Mouse (Mus musculus): ENCODE results near the gene Fat1. TPM values are rescaled to one million over a fixed set of nuclear protein-coding genes. Genes with fewer than 3 reads are reported as not detected.

Gene Fat1
- polyA plus RNA-seq (2012; rRNA removed) = 9.1 and 10.4 TPM in 2 replicates

DNA sequence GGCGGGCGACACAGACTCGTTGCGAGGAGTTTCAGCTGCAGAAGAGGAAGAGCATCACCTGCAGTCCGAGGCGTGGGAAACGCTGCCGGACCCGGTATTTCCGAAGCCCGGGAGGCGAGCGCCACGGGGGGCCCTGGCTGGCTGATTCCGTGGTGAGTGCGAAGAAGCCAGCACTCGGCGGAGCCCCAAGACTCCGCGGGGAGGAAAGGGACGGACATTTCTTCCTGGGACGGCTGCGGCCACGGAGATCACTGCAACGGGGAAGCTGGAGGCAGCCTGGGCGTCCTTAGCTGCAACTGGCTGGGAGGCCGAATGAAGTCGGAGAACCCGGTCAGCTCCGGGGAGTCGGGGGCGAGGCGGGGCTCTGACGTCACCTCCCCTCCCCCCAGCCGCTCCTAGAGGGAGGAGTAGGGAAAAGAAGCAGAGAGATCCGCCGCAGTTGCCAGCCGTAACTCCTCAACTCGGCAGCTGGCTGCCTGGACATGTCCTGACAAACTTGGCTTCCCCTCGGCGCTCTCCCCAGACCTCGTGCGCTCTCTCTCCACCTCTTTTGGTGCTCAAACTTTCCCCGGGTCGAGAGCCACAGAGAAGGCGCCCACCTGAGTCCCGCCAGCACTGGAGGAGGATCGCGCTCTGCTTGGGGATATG lies at the start of gene Fat1:
Gene Fat1 (plus strand): TSS at position 598 of the 648 bp plus-strand sequence.
- Histone ChIP-seq H3K4me1 (ENCODE audit: control insufficient read depth, insufficient read depth, low read length) (peaks cover 7% of the 10 kb centered on the region), H3K36me3 (ENCODE audit: control insufficient read depth, insufficient read depth, low read length) (no peaks in the 10 kb centered on the region), H3K27ac (ENCODE audit: control insufficient read depth, insufficient read depth, low read depth, low read length) (peak within 1 kb of the TSS; percentile 56), H3K27me3 (ENCODE audit: control insufficient read depth, insufficient read depth, low read length) (no peaks in the 10 kb centered on the region), H3K4me3 (ENCODE audit: control insufficient read depth, low read depth, low read length) (peak within 1 kb of the TSS; percentile 86)
- TF ChIP-seq POLR2A (IDR thresholded peaks at IDR 0.05; ENCODE audit: control insufficient read depth, low read depth, low read length) (0 out of 2 replicates have a peak, but pooled peaks have one; percentile 45), CTCF (IDR thresholded peaks at IDR 0.05; ENCODE audit: control insufficient read depth, insufficient read depth, insufficient replicate concordance, low read depth, low read length) (no peak)

DNA sequence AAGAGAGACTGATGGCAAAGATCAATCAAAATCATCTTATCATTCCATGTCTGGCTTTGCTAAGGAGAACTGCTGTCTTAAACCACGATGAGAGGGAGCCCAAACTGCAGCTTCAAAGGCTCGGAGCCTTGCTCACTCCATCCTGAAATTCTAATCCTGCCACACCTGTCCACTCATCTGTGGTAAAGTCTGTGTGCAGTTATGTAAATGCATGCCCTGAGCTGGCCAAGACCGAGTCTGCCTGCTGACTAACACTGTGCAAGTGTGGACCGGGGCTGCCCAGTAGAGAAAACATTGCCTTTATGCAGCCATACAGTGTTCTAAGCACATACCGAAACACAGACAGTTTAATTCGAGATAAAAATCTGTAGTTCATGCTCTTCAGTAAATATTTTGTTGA lies 40.6 kb upstream of the Fat1 start:
- no peaks in the 10 kb centered on the region for H3K27me3 ChIP-seq (ENCODE audit: control insufficient read depth, insufficient read depth, low read length)
- no peaks in the 10 kb centered on the region for H3K4me1 ChIP-seq (ENCODE audit: control insufficient read depth, insufficient read depth, low read length)
- TF ChIP-seq POLR2A (IDR thresholded peaks at IDR 0.05; ENCODE audit: control insufficient read depth, low read depth, low read length) = no peak
- TF ChIP-seq CTCF (IDR thresholded peaks at IDR 0.05; ENCODE audit: control insufficient read depth, insufficient read depth, insufficient replicate concordance, low read depth, low read length) = no peak
- H3K27ac ChIP-seq (ENCODE audit: control insufficient read depth, insufficient read depth, low read depth, low read length) = no peak overlapping the region
- H3K4me3 ChIP-seq (ENCODE audit: control insufficient read depth, low read depth, low read length) = no peak overlapping the region
- no peaks in the 10 kb centered on the region for H3K36me3 ChIP-seq (ENCODE audit: control insufficient read depth, insufficient read depth, low read length)

DNA sequence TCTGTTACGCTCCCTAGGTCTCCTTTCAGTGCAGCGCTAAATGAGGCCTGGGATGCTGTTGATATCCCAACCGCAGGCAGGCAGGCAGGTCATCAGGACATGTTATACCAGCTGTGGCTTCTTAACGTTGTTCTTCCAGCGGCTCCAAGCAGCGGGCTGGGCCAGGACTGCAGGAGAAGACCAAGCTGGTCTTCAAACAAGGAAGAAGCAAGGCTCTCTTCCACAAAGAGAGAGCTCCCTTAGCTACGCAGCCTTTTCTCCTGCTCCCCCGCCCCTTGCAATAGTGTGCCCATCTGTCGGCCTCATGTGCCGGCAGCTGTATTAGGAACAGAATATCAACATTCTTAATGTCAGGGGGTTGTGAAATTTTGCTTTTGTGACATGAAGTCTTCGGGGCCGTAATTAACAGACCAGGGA lies 35.7 kb upstream of the Fat1 start:
- Histone ChIP-seq H3K36me3 (ENCODE audit: control insufficient read depth, insufficient read depth, low read length) (no peaks in the 10 kb centered on the region), H3K27ac (ENCODE audit: control insufficient read depth, insufficient read depth, low read depth, low read length) (no peak overlapping the region), H3K4me1 (ENCODE audit: control insufficient read depth, insufficient read depth, low read length) (no peaks in the 10 kb centered on the region), H3K27me3 (ENCODE audit: control insufficient read depth, insufficient read depth, low read length) (no peaks in the 10 kb centered on the region), H3K4me3 (ENCODE audit: control insufficient read depth, low read depth, low read length) (no peak overlapping the region)
- no peak for TF ChIP-seq CTCF (IDR thresholded peaks at IDR 0.05; ENCODE audit: control insufficient read depth, insufficient read depth, insufficient replicate concordance, low read depth, low read length)
- TF ChIP-seq POLR2A (IDR thresholded peaks at IDR 0.05; ENCODE audit: control insufficient read depth, low read depth, low read length) = no peak

DNA sequence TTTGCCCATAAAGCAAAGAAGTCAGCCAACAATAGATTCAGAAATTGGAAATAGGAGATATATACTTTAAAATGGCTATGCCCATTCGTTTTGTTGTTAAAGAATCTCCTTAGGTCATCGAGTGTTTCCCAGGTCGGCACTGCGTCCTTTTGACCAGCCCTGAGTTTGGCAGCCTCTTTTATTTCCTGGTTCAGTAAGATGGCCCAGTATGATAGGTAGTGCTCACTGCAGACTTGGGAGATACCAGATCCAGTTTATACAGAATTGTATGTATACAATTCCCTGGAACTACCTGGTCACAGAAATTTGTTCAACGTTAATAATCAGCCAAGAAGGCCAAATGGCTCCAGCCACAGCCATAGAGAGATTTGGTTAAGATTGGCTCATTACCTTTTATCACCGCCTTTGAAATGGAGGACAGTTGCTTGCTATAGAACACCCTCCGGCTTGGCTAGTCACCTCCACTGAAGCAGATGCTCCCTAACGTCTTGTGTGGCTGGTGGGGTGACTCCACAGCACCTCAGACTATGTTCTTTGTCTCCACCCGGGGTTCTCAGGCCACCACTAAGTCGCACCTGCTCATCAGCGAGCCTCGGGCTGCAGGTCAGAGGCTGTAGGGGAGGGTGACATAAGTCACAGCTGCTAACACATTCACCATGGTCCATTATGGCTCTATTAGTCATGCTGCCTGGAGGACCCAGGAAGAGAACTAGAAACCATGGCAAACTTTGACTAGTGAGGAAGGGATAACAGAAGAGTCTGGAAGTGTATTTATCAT lies 23.9 kb upstream of the Fat1 start:
- no peaks in the 10 kb centered on the region for H3K27me3 ChIP-seq (ENCODE audit: control insufficient read depth, insufficient read depth, low read length)
- H3K36me3 ChIP-seq (ENCODE audit: control insufficient read depth, insufficient read depth, low read length) = no peaks in the 10 kb centered on the region
- no peak overlapping the region for H3K27ac ChIP-seq (ENCODE audit: control insufficient read depth, insufficient read depth, low read depth, low read length)
- TF ChIP-seq POLR2A (IDR thresholded peaks at IDR 0.05; ENCODE audit: control insufficient read depth, low read depth, low read length) (no peak), CTCF (IDR thresholded peaks at IDR 0.05; ENCODE audit: control insufficient read depth, insufficient read depth, insufficient replicate concordance, low read depth, low read length) (no peak)
- no peaks in the 10 kb centered on the region for H3K4me1 ChIP-seq (ENCODE audit: control insufficient read depth, insufficient read depth, low read length)
- no peak overlapping the region for H3K4me3 ChIP-seq (ENCODE audit: control insufficient read depth, low read depth, low read length)

DNA sequence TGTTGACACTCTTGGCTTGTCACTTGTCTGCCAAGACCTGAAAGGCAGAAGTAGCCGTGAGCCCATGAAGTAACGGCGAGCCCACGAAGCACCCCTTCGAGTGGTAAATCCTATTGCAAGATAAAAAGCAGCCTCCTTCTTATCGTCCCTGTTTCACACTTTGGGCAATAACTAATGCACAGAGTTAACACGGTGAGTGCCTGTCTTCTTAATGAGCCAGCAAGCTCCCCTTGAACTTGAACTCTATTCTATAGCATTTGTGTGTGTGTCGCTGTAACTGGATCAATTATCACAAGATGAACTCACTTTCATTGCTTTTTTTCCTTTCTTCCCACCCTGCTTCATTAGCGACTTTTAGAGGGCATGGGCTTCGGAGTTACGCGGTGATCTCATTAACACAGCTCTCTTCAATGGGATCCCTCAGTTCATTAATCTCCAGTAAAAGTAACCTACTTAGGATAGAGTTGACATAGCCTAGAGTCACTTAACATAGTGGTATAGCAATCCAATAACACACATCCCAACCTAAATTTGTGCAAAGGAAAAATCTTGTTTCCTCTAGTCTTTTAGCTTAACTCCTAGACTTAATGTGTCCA lies 15.7 kb upstream of the Fat1 start:
- Histone ChIP-seq H3K36me3 (ENCODE audit: control insufficient read depth, insufficient read depth, low read length) (no peaks in the 10 kb centered on the region), H3K4me1 (ENCODE audit: control insufficient read depth, insufficient read depth, low read length) (no peaks in the 10 kb centered on the region), H3K27me3 (ENCODE audit: control insufficient read depth, insufficient read depth, low read length) (no peaks in the 10 kb centered on the region), H3K4me3 (ENCODE audit: control insufficient read depth, low read depth, low read length) (no peak overlapping the region), H3K27ac (ENCODE audit: control insufficient read depth, insufficient read depth, low read depth, low read length) (no peak overlapping the region)
- TF ChIP-seq CTCF (IDR thresholded peaks at IDR 0.05; ENCODE audit: control insufficient read depth, insufficient read depth, insufficient replicate concordance, low read depth, low read length) (no peak), POLR2A (IDR thresholded peaks at IDR 0.05; ENCODE audit: control insufficient read depth, low read depth, low read length) (no peak)

DNA sequence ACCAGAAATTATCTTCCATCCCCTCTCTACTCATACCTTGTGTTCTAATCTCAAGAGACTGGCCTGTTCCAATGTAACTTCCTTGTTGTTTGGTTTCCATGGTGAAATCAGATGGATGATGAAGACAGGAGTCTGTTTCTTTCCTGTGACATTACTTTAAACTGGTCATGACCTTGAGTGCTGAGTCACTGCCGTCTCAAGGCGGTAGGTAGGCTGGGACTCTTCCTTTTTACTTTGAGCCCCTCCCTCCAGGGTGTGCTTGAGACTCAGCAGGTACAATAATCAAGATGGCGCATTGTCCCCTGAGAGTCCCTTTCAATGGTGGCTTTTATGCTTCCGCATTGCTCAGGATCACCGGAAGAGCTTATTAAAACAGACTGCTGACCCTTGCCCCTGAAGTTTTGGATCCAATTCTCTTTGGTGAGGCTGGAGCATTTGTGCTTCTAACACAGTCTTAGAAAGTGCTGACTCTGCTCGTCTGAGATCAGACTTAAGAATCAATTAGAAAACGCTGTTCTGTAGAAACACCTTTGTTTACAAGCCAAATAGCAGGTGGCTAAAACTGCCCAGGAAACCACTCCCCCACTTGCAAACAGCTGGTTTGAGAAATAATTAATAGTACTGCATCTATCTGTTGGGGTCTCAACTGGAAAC lies 14.7 kb upstream of the Fat1 start:
- no peak overlapping the region for H3K27ac ChIP-seq (ENCODE audit: control insufficient read depth, insufficient read depth, low read depth, low read length)
- H3K27me3 ChIP-seq (ENCODE audit: control insufficient read depth, insufficient read depth, low read length) = no peaks in the 10 kb centered on the region
- TF ChIP-seq CTCF (IDR thresholded peaks at IDR 0.05; ENCODE audit: control insufficient read depth, insufficient read depth, insufficient replicate concordance, low read depth, low read length) (no peak), POLR2A (IDR thresholded peaks at IDR 0.05; ENCODE audit: control insufficient read depth, low read depth, low read length) (no peak)
- no peaks in the 10 kb centered on the region for H3K36me3 ChIP-seq (ENCODE audit: control insufficient read depth, insufficient read depth, low read length)
- no peaks in the 10 kb centered on the region for H3K4me1 ChIP-seq (ENCODE audit: control insufficient read depth, insufficient read depth, low read length)
- H3K4me3 ChIP-seq (ENCODE audit: control insufficient read depth, low read depth, low read length) = no peak overlapping the region

DNA sequence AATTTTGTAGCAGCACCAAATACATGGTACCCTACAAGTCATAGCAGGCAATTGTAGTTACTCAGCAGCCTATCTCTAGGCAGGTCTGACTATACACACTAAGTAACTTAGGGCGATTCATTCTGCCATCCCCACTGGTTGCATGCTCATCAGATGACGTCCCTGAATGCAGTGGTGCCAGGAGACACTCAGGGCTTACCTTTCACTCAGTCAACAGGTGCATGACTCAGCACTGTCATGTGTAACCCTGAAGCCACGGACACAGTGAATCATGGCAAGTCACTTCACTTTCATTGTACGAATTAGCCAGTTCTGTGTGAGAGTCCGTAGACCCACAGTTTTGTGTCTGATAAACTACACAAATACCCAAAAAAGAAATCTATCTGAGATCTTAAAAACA lies 10.3 kb upstream of the Fat1 start:
- Histone ChIP-seq H3K36me3 (ENCODE audit: control insufficient read depth, insufficient read depth, low read length) (no peaks in the 10 kb centered on the region), H3K27ac (ENCODE audit: control insufficient read depth, insufficient read depth, low read depth, low read length) (no peak overlapping the region), H3K4me3 (ENCODE audit: control insufficient read depth, low read depth, low read length) (no peak overlapping the region), H3K4me1 (ENCODE audit: control insufficient read depth, insufficient read depth, low read length) (no peaks in the 10 kb centered on the region), H3K27me3 (ENCODE audit: control insufficient read depth, insufficient read depth, low read length) (no peaks in the 10 kb centered on the region)
- TF ChIP-seq CTCF (IDR thresholded peaks at IDR 0.05; ENCODE audit: control insufficient read depth, insufficient read depth, insufficient replicate concordance, low read depth, low read length) = no peak
- no peak for TF ChIP-seq POLR2A (IDR thresholded peaks at IDR 0.05; ENCODE audit: control insufficient read depth, low read depth, low read length)

Data from testis, adult 2 months (tissue).